ENCODE assay signal across 13 mouse cellular contexts in the genomic region with DNA sequence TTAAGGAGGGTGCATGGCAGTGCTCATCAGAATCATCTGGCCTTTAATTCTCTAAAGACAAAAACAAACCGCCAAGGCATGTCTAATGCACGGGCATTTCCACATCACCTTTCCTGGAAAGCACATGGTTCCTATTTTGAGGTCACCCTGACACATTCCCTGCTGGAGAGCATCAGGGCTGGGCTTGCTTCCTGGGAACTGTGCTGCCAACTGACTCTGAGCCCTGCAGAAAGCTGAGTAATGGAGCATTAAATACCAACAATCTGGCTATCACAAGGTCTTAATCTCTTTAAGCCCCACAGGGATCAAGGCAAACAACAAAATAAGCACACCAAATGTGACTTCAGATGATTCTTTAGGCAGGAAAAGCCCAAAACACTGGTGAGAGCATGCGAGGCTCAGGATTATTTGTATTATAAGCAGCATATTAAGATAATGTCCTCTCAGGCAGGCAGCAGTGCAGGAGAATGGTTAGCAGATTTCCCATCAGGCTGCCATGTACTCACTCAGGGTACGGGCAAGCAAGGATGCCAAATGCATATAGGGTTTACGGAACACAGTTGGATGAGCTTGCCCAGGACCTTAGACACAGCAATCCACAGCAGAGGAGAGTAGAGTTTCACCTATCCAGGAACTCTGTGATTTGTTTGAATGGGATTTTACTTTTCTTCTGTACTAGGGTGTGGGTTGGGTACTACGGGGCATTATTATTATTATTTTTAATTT. TPM values are rescaled to one million over a fixed set of nuclear protein-coding genes. Genes with fewer than 3 reads are reported as not detected.
DNase-seq lines count a peak whose midpoint lies in the region; ATAC-seq lines count a peak whose summit lies in the region.
"Had no signal": no experiment of that assay in that cellular context is flagged by ENCODE, and none has a peak within 500 bp of the region (broad histone marks: within the 10 kb centered on the region; RNA-seq: fewer than 3 reads in every experiment).

No protein-coding gene starts in this region.

- peak; percentile 62 for ATAC-seq in midbrain, embryonic 14.5 days (ENCODE audit: low FRiP score, low TSS enrichment)
- no peak for ATAC-seq in activated CD4-positive, CD25-positive, alpha-beta regulatory T cell, adult 4 months

- no peak overlapping the region for H3K9ac ChIP-seq in midbrain, embryonic 14.5 days (replicated peaks; ENCODE audit: low read length)
- H3K9ac ChIP-seq: heart, embryonic 15.5 days had no signal

- H3K4me3 ChIP-seq in embryonic facial prominence, embryonic 10.5 days = no peak overlapping the region
- no peak overlapping the region for H3K4me3 ChIP-seq in midbrain, embryonic 14.5 days (replicated peaks; ENCODE audit: low read depth, low read length)
- H3K4me3 ChIP-seq: heart, embryonic 15.5 days had no signal

- no peaks in the 10 kb centered on the region for H3K9me3 ChIP-seq in embryonic facial prominence, embryonic 10.5 days
- H3K9me3 ChIP-seq in midbrain, embryonic 14.5 days (ENCODE audit: control insufficient read depth, low read length) = no peaks in the 10 kb centered on the region
- H3K9me3 ChIP-seq: heart, embryonic 15.5 days had no signal

- peaks cover 24% of the 10 kb centered on the region for H3K4me1 ChIP-seq in embryonic facial prominence, embryonic 10.5 days
- H3K4me1 ChIP-seq in midbrain, embryonic 14.5 days (ENCODE audit: control insufficient read depth, insufficient read depth, low read length) = peaks cover 6% of the 10 kb centered on the region; the same call in 1 of the 2 replicates
- H3K4me1 ChIP-seq: heart, embryonic 15.5 days had no signal

- H3K27ac ChIP-seq in embryonic facial prominence, embryonic 10.5 days (replicated peaks) = peak overlapping the region; percentile 65
- no peak overlapping the region for H3K27ac ChIP-seq in midbrain, embryonic 14.5 days (replicated peaks; ENCODE audit: low read depth, low read length)
- H3K27ac ChIP-seq: heart, embryonic 15.5 days had no signal

- H3K36me3 ChIP-seq in embryonic facial prominence, embryonic 10.5 days (replicated peaks) = no peaks in the 10 kb centered on the region
- no peaks in the 10 kb centered on the region for H3K36me3 ChIP-seq in midbrain, embryonic 14.5 days (ENCODE audit: control insufficient read depth, insufficient read depth, low read length)
- H3K36me3 ChIP-seq: heart, embryonic 15.5 days had no signal

- no peak overlapping the region for H3K4me2 ChIP-seq in midbrain, embryonic 14.5 days (ENCODE audit: low read length)
- H3K4me2 ChIP-seq: heart, embryonic 15.5 days had no signal

- WGBS in embryonic facial prominence, embryonic 10.5 days = 51% methylated on average over 6 of the region's 6 CpGs
- WGBS in midbrain, embryonic 14.5 days = 47% methylated on average over 6 of the region's 6 CpGs

- no peaks in the 10 kb centered on the region for H3K27me3 ChIP-seq in embryonic facial prominence, embryonic 10.5 days (replicated peaks; ENCODE audit: low read depth, poor library complexity, severe bottlenecking)
- H3K27me3 ChIP-seq in midbrain, embryonic 14.5 days (ENCODE audit: control insufficient read depth, insufficient read depth, low read length) = no peaks in the 10 kb centered on the region
- H3K27me3 ChIP-seq: heart, embryonic 15.5 days had no signal

- peak; percentile 21 for DNase-seq in adrenal gland, adult 2 months
- DNase-seq in adrenal gland, adult 8-10 months = no peak
- peak; percentile 60 for DNase-seq in NIH3T3 (ENCODE audit: low read depth)
- peak; percentile 46 for DNase-seq in embryonic facial prominence, embryonic 10.5 days (ENCODE audit: low spot score)
- peak; percentile 48 for DNase-seq in midbrain, embryonic 14.5 days
- DNase-seq in urinary bladder, adult 2 months (ENCODE audit: low spot score) = no peak
- no peak for DNase-seq in heart, adult 8-10 months (ENCODE audit: low spot score)
- DNase-seq: lung, adult 2 months had no signal

RNA-seq across cellular contexts. Expression of a gene that starts 17.1 kb away (rescaled TPM):
- total RNA-seq in adrenal gland, adult 2 months (2021) = not detected
- polyA plus RNA-seq in adrenal gland, adult 2 months (2012; rRNA removed) = not detected in 2 replicates
- not detected for total RNA-seq in adrenal gland, adult 8-10 months (2022)
- not detected in 2 replicates for polyA plus RNA-seq in embryonic facial prominence, embryonic 10.5 days (2016; fragmentation: Nextera tagmentation; extraction: Ambion mirVana)
- polyA plus RNA-seq in midbrain, embryonic 14.5 days (2014; fragmentation: Nextera tagmentation; extraction: Ambion mirVana) = not detected in 2 replicates
- not detected for polyA plus RNA-seq in activated CD4-positive, CD25-positive, alpha-beta regulatory T cell, adult 4 months (2017; shearing (Covaris generic))
- polyA plus RNA-seq in urinary bladder, adult 2 months (2012; rRNA removed) = not detected in 2 replicates
- total RNA-seq in heart, adult 8-10 months (2022) = not detected
- total RNA-seq: left cerebral cortex, postnatal 14 days; MEL had no signal
- polyA plus RNA-seq: heart, embryonic 15.5 days; kidney, embryonic 14.5 days; lung, adult 2 months had no signal

Comparison
In these comparisons a context has a peak if more than half of its experiments do, and no peak if none do; other contexts are left out.
1. DNase-seq: peak in adrenal gland, adult 2 months (single experiment), NIH3T3 (single experiment), embryonic facial prominence, embryonic 10.5 days (single experiment) and midbrain, embryonic 14.5 days (single experiment); none in adrenal gland, adult 8-10 months (single experiment), urinary bladder, adult 2 months (single experiment) and heart, adult 8-10 months (single experiment).